Mouse (Mus musculus): ENCODE results near the gene Nek10. TPM values are rescaled to one million over a fixed set of nuclear protein-coding genes. Genes with fewer than 3 reads are reported as not detected.

The Nek10 gene
- polyA plus RNA-seq, 1 experiment from 2014 or later = not detected

Other genes starting within 250 kb of the Nek10 start
- 32.1 and 36.7 TPM in 2 replicates for gene Slc4a7, start 101.1 kb upstream of the Nek10 start, polyA plus RNA-seq (2016; fragmentation: Nextera tagmentation; extraction: Ambion mirVana)